Mouse (Mus musculus) T-cell, adult 2 months (primary cell): ENCODE results near the gene Cgref1.

Experiments
- DNase-seq: peaks from one replicate; pipeline ENCODE4 v3.0.0; 2022; ENCODE audit warnings: low spot score

Gene Cgref1

GRCm38 (mm10) chr5:30949654-30950326, 4.4 kb upstream of the Cgref1 start:
- DNase-seq: peak; percentile 92

- no peak for DNase-seq
Observed at GRCm38 (mm10) chr5:30948620-30949019, 3.2 kb upstream of the Cgref1 start.

- no peak for DNase-seq
Observed at GRCm38 (mm10) chr5:30944344-30944743, 1.0 kb downstream of the Cgref1 start.

- DNase-seq: no peak
Observed at GRCm38 (mm10) chr5:30943004-30943403, 2.4 kb downstream of the Cgref1 start.

GRCm38 (mm10) chr5:30934725-30935461, 10.5 kb downstream of the Cgref1 start:
- DNase-seq: no peak

- no peak for DNase-seq
Observed at GRCm38 (mm10) chr5:30933705-30934104, 11.7 kb downstream of the Cgref1 start.

- no peak for DNase-seq
Observed at GRCm38 (mm10) chr5:30931378-30931777, 14.0 kb downstream of the Cgref1 start.

- DNase-seq: no peak
Observed at GRCm38 (mm10) chr5:30930846-30931245, 14.5 kb downstream of the Cgref1 start.

- peak; percentile 37 for DNase-seq
Observed at GRCm38 (mm10) chr5:30930121-30930520, 15.3 kb downstream of the Cgref1 start.

GRCm38 (mm10) chr5:30927945-30928529, 17.4 kb downstream of the Cgref1 start:
- DNase-seq: no peak

- no peak for DNase-seq
Observed at GRCm38 (mm10) chr5:30926073-30926472, 19.3 kb downstream of the Cgref1 start.

GRCm38 (mm10) chr5:30925217-30925616, 20.2 kb downstream of the Cgref1 start:
- no peak for DNase-seq

- DNase-seq: no peak
Observed at GRCm38 (mm10) chr5:30924614-30925013, 20.8 kb downstream of the Cgref1 start.

- no peak for DNase-seq
Observed at GRCm38 (mm10) chr5:30923119-30923518, 22.3 kb downstream of the Cgref1 start.

- no peak for DNase-seq
Observed at GRCm38 (mm10) chr5:30922581-30923041, 22.8 kb downstream of the Cgref1 start.

GRCm38 (mm10) chr5:30921256-30922033, 23.9 kb downstream of the Cgref1 start, which contains the start of gene Khk:
Gene Khk, plus strand, starts transcription at chr5:30921431.
- peak; percentile 89 for DNase-seq

GRCm38 (mm10) chr5:30920621-30921020, 24.8 kb downstream of the Cgref1 start:
- DNase-seq: no peak

- no peak for DNase-seq
Observed at GRCm38 (mm10) chr5:30919831-30920614, 25.4 kb downstream of the Cgref1 start.

- no peak for DNase-seq
Observed at GRCm38 (mm10) chr5:30918691-30919090, 26.7 kb downstream of the Cgref1 start.

- DNase-seq: no peak
Observed at GRCm38 (mm10) chr5:30917891-30918670, 27.3 kb downstream of the Cgref1 start.

GRCm38 (mm10) chr5:30917348-30917747, 28.0 kb downstream of the Cgref1 start:
- no peak for DNase-seq
